In genomic region chr1:154883596-154884191, GRCm38 (mm10) we compare ENCODE assay signal across 9 mouse cellular contexts. TPM values are rescaled to one million over a fixed set of nuclear protein-coding genes. Genes with fewer than 3 reads are reported as not detected.
A peak's percentile ranks its signal among the peaks of the same experiment; 100 is the strongest.
DNase-seq lines count a peak whose midpoint lies in the region; ATAC-seq and TF ChIP-seq lines count a peak whose summit lies in the region.
"Had no signal": no experiment of that assay in that cellular context is flagged by ENCODE, and none has a peak within 500 bp of the region (broad histone marks: within the 10 kb centered on the region; RNA-seq: fewer than 3 reads in every experiment).

No protein-coding gene starts in this region.

- H3K4me2 ChIP-seq in lung, embryonic 14.5 days, result peak overlapping the region; percentile 74
- H3K4me2 ChIP-seq in liver, embryonic 12.5 days, result peak overlapping the region; percentile 51
- peak overlapping the region; percentile 70 for H3K4me2 ChIP-seq in stomach, embryonic 16.5 days (ENCODE audit: low read depth, low read length)

- peak overlapping the region; percentile 38 for H3K4me3 ChIP-seq in lung, embryonic 14.5 days (ENCODE audit: low read depth, low read length)
- no peak overlapping the region for H3K4me3 ChIP-seq in lung, adult 2 months (replicated peaks; ENCODE audit: extremely low read depth, low read depth, low read length)
- H3K4me3 ChIP-seq in embryonic fibroblast, embryonic 13.5 days (ENCODE audit: insufficient read depth, low read length), result peak overlapping the region; percentile 32
- peak overlapping the region; percentile 29 for H3K4me3 ChIP-seq in liver, embryonic 12.5 days
- H3K4me3 ChIP-seq in stomach, embryonic 16.5 days (replicated peaks; ENCODE audit: low read length), result peak overlapping the region; percentile 48

- 2% methylated on average over 18 of the region's 18 CpGs for WGBS in lung, embryonic 14.5 days
- WGBS in lung, adult 2 months, result 6% methylated on average over 18 of the region's 18 CpGs
- 7% methylated on average over 18 of the region's 18 CpGs for WGBS in liver, embryonic 12.5 days (ENCODE audit: insufficient replicate concordance)
- 3% methylated on average over 18 of the region's 18 CpGs for WGBS in stomach, embryonic 16.5 days

- H3K27ac ChIP-seq in lung, embryonic 14.5 days (ENCODE audit: low read depth), result no peak overlapping the region
- H3K27ac ChIP-seq in embryonic fibroblast, embryonic 13.5 days (ENCODE audit: insufficient read depth, low read length), result no peak overlapping the region
- H3K27ac ChIP-seq in liver, embryonic 12.5 days, result no peak overlapping the region
- H3K27ac ChIP-seq in stomach, embryonic 16.5 days (ENCODE audit: low read length), result no peak overlapping the region

- no peaks in the 10 kb centered on the region for H3K36me3 ChIP-seq in lung, embryonic 14.5 days (ENCODE audit: insufficient read depth)
- H3K36me3 ChIP-seq in liver, embryonic 12.5 days, result no peaks in the 10 kb centered on the region
- no peaks in the 10 kb centered on the region for H3K36me3 ChIP-seq in stomach, embryonic 16.5 days (ENCODE audit: control insufficient read depth, insufficient read depth, low read length)

- no peak for TF ChIP-seq CTCF in lung, embryonic 14.5 days (IDR thresholded peaks at IDR 0.05; ENCODE audit: low read depth)
- TF ChIP-seq CTCF in lung, adult 2 months (IDR thresholded peaks at IDR 0.05; ENCODE audit: insufficient read depth, low read length), result no peak
- TF ChIP-seq CTCF in embryonic fibroblast, embryonic 13.5 days (IDR thresholded peaks at IDR 0.05; ENCODE audit: borderline replicate concordance, insufficient read depth, low read length), result no peak

- peak overlapping the region; percentile 30; the same call in 1 of the 2 replicates for H3K9ac ChIP-seq in lung, embryonic 14.5 days
- no peak overlapping the region for H3K9ac ChIP-seq in liver, embryonic 12.5 days
- peak overlapping the region; percentile 47; the same call in 1 of the 2 replicates for H3K9ac ChIP-seq in stomach, embryonic 16.5 days (ENCODE audit: low read length)

- no peak for ATAC-seq in lung, embryonic 14.5 days (ENCODE audit: insufficient read depth)
- no peak for ATAC-seq in liver, embryonic 12.5 days
- ATAC-seq in stomach, embryonic 16.5 days (ENCODE audit: insufficient read depth, low FRiP score), result no peak

- peak; percentile 6 for DNase-seq in lung, embryonic 14.5 days
- no peak for DNase-seq in lung, adult 2 months
- no peak for DNase-seq in gastrocnemius, postnatal 10 days
- DNase-seq in ovary, postnatal 36 days (ENCODE audit: low spot score), result no peak
- no peak for DNase-seq in layer of hippocampus, adult 9-10 months (ENCODE audit: low spot score)
- DNase-seq: kidney, adult 2 months had no signal

- H3K9me3 ChIP-seq in lung, embryonic 14.5 days (ENCODE audit: low read depth, low read length), result no peaks in the 10 kb centered on the region
- no peaks in the 10 kb centered on the region for H3K9me3 ChIP-seq in liver, embryonic 12.5 days (replicated peaks)
- H3K9me3 ChIP-seq in stomach, embryonic 16.5 days (replicated peaks; ENCODE audit: control insufficient read depth, low read length), result no peaks in the 10 kb centered on the region

- H3K4me1 ChIP-seq in lung, embryonic 14.5 days (ENCODE audit: insufficient read depth), result no peaks in the 10 kb centered on the region
- no peaks in the 10 kb centered on the region for H3K4me1 ChIP-seq in lung, adult 2 months (ENCODE audit: control insufficient read depth, insufficient read depth, low read length)
- no peaks in the 10 kb centered on the region for H3K4me1 ChIP-seq in embryonic fibroblast, embryonic 13.5 days (ENCODE audit: control insufficient read depth, insufficient read depth, low read length)
- no peaks in the 10 kb centered on the region; the same call in none of the 2 replicates for H3K4me1 ChIP-seq in liver, embryonic 12.5 days
- H3K4me1 ChIP-seq in stomach, embryonic 16.5 days (ENCODE audit: control insufficient read depth, insufficient read depth, low read length), result peaks cover 3% of the 10 kb centered on the region; the same call in 1 of the 2 replicates

- TF ChIP-seq POLR2A in lung, adult 2 months (IDR thresholded peaks at IDR 0.05; ENCODE audit: borderline replicate concordance, extremely low read depth, low read depth, low read length), result no peak
- no peak for TF ChIP-seq POLR2A in embryonic fibroblast, embryonic 13.5 days (IDR thresholded peaks at IDR 0.05; ENCODE audit: low read depth, low read length)

- peaks cover 35% of the 10 kb centered on the region for H3K27me3 ChIP-seq in lung, embryonic 14.5 days (ENCODE audit: insufficient read depth, low read length)
- peaks cover 42% of the 10 kb centered on the region for H3K27me3 ChIP-seq in liver, embryonic 12.5 days (replicated peaks)
- peaks cover 17% of the 10 kb centered on the region for H3K27me3 ChIP-seq in stomach, embryonic 16.5 days (ENCODE audit: control insufficient read depth, insufficient read depth, low read length)

RNA-seq across cellular contexts. Expression of gene Cacna1e, which starts 0.6 kb away (rescaled TPM):
- 0.23 and 0.25 TPM in 2 replicates for polyA plus RNA-seq in lung, embryonic 14.5 days (2014; fragmentation: Nextera tagmentation; extraction: Ambion mirVana)
- polyA plus RNA-seq in lung, adult 2 months (2012; rRNA removed), result 0.41 and 0.88 TPM in 2 replicates
- not detected in 2 replicates for polyA plus RNA-seq in embryonic fibroblast, embryonic 13.5 days (2011; ENCODE audit: insufficient read length, low read depth, missing spikeins)
- polyA plus RNA-seq in liver, embryonic 12.5 days (2016; fragmentation: Nextera tagmentation; extraction: Ambion mirVana), result 0.05 TPM in 2 replicates
- polyA plus RNA-seq in stomach, embryonic 16.5 days (2015; fragmentation: Nextera tagmentation; extraction: Ambion mirVana), result 0.92 and 1.2 TPM in 2 replicates
- under 1 TPM; 0.26 to 0.52 TPM for total RNA-seq in gastrocnemius, postnatal 10 days (2021)
